Mouse (Mus musculus): ENCODE measurements around the gene Tmem232. TPM values are rescaled to one million over a fixed set of nuclear protein-coding genes. Genes with fewer than 3 reads are reported as not detected.
"Not testable (repeated sequence)": the region's sequence is repeated elsewhere in the genome, so short reads cannot be mapped to it uniquely, and the experiment has no call there.

Tmem232 gene
- total and polyA plus RNA-seq, 3 experiments = not detected

DNA sequence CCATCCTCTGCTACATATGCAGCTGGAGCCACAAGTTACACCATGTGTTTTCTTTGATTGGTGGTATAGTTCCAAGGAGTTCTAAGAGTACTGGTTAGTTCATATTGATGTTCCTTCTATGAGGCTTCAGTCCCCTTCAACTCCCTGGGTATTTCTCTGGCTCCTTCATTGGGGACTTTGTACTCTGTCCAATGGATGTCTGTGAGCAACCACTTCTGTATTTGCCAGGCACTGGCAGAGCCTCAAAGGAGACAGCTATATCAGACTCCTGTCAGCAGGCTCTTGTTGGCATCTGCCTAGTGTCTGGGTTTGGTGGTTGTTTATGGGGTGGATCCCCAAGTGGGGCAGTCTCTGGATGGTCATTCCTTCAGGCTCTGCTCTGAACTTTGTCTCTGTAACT lies 8.2 kb downstream of the Tmem232 start:
- not testable (repeated sequence) for DNase-seq

DNA sequence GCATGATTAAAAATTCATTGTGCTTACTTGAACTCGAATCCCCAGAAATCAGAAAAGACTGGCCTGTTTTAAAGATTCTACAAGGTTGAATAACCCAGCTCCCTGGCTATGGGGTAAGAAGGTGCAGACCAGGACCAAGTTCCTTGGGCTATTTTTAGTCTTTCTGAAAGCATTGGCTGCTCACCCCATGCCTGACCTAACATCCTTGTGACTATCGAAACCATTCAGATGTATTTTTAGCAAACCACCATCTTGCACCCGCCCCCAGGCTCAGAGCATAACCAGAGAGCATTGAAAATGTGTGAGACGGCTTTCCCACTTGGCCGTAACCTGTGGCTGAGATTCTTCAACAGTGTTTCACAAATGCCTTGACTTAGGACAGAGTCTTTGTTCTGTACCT lies 13.1 kb downstream of the Tmem232 start:
- DNase-seq = no peak

DNA sequence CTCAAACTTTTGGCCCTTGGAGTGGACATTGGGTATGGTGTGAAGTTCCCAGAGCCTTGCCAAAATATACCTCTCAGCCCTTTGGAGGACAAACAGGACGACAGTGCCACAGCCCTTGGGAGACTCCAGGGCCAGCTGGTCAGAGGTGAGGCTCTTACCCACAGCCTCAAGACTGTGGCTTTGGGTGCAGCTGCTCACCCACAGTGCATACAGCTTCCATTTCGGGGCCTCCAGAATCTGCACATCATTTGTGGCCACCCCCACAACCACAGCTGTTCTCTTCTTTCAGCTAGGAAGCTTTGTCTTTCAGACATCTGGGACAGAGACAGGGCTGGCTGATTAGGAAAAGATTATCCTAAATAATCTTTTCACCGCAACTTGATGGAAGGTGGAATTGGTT lies 27.1 kb downstream of the Tmem232 start:
- no peak for DNase-seq

DNA sequence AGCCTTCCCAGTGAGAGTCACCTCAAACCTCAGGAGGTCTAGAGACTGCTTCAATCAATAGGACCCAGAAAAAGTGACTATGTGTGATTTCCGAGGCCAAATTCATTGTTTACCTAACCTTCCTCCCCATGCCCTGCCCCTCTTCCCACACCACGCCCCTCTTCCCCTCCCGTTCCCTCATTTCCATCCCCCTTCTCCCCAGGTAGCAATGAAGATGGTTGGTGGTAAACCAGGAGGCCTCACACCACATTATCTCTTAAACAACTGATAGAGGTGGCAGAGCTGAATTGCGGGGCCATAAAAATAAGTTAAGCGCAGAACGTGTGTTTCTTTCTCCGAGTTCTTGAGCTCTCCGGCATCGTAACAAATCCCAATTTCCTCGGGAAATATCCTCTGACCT lies 55.9 kb downstream of the Tmem232 start:
- no peak for DNase-seq

DNA sequence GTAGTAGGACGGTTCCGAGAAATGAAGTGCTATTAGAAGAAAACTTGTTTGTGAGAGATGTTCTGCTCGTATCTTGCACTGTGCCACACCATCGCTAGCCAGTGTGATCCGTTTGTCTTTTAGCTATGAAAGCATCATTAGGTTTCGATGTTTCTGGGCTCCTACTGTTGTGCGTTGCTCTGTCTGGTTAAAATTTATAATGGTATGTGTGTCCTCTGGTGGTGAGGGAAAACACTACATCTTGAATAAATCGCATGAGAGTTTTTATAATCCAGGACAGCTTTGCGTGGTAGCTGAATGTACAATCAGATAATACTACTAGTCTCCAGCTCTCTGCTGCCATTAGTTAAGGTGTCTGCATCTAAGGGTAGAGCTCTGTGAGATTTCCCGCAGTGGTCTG lies 63.8 kb downstream of the Tmem232 start:
- no peak for DNase-seq

DNA sequence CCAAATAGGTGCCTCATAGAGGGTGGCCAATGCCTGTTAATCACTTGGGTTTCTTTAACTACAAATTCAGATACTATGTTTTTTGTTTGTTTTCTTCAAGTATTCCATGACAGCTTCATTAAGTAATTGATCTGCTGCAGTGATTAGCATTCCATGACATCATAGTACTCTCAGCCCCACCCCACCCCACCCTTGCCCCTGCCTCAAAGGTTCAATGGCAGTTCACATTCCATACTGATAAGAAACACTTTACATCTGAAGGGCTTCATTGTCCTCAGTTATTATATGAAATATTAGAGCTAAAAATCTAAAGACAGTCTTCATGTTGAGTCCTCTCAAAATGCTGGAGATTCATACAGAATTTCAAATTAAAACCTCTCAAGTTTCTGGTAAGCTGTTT lies 89.8 kb downstream of the Tmem232 start:
- DNase-seq = no peak

DNA sequence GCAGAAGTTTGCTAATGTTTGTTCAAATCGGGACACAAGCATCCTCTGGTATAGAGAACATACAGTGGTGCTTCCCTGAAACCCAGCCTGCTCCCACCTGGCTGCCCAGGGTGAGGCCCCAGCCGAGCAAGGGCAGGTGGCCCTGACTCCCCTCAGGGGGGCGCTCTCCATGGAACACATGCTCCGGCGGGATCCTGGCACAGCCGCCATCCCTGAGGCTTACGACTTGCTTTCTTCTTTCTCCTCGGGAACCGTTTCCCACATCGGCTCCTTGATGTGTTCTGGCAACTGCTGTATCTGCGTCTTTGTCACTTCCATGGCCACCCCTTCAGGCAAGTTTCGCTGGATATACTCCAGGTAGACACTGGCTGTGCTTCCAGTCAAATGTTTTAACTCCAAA lies 102.7 kb downstream of the Tmem232 start:
- DNase-seq = not testable (repeated sequence)

DNA sequence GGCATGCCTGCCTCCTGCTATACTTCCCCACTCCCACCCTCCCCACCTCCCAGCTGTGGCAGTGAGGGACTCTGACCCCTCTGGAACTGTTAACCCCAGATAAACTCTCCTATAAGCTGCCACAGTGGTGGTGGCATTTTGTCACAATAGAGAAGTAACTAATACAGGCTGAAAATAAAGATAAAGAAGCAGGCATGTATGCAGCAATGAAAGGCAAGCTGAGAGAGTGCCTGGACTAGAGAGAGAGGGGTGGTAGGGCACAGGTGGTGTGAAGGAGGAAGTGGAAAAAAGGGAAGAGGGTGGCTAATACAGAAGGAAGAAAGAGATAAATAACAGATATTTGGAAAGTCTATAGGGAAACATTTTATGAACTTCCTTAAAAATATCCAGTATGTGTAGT lies 121.5 kb downstream of the Tmem232 start:
- no peak for DNase-seq

DNA sequence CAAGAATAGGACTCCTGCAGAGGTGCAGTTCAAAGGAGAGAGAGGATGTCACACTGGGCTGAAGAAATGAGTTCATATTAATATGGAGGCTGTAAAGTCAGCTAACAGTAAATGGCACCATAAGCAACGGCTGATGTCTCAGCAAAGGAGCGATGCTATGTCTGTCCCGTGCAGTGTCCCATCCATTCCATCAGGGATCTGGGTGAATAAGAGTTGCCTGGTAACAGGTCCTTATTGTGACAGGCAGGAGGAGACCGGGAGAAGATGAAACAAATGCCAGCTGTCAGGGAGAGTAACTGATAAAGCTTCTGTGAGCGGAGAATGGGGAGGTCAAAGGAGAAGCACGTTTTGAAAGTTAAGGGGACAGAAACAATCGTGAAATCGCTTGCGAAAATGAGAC lies 135.3 kb downstream of the Tmem232 start:
- no peak for DNase-seq

DNA sequence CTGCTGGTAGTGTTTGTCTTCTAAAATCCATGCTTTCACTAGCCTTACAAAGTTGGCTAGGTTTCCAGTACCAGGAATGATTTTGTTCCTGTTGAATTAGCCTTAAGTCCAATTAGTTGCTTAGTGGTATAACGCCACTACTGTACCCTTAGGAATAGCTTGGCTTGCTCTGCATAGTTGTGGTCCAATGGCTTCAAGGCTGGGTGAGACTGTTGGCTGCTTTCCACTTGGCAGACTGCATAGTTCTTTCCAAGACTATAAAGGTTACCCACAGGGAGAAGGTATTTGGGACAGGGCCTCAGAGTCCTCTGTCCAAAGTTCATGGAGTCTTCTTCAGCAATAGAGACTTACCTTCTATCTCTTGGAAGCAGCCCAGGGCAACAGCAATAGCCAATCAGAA lies 139.7 kb downstream of the Tmem232 start:
- peak; percentile 49 for DNase-seq

DNA sequence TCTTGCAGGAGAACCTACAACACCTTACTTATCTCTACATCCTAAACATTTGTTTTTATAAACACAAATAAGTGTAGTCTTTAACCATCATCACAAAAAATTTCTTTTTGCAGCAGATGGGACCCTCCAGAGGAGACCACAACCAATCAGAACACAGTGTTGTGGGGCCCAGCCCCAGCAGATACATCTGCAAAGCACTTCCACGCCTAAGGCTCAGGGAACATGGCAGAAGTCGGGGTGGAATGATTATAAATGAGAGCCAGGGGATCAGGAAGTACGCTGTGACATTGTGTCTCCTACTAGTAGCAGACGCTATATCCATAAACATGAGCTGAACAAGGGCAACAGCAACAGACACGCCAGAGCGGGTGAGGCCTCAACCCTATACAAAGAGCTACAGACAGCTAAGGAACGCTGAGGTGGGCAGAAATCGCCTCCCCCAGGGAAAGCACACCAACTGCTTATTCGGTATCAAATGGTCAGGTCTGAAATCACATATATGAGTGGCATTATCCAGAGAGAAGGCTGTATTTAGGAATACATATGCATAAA lies 156.1 kb downstream of the Tmem232 start:
- no peak for DNase-seq

DNA sequence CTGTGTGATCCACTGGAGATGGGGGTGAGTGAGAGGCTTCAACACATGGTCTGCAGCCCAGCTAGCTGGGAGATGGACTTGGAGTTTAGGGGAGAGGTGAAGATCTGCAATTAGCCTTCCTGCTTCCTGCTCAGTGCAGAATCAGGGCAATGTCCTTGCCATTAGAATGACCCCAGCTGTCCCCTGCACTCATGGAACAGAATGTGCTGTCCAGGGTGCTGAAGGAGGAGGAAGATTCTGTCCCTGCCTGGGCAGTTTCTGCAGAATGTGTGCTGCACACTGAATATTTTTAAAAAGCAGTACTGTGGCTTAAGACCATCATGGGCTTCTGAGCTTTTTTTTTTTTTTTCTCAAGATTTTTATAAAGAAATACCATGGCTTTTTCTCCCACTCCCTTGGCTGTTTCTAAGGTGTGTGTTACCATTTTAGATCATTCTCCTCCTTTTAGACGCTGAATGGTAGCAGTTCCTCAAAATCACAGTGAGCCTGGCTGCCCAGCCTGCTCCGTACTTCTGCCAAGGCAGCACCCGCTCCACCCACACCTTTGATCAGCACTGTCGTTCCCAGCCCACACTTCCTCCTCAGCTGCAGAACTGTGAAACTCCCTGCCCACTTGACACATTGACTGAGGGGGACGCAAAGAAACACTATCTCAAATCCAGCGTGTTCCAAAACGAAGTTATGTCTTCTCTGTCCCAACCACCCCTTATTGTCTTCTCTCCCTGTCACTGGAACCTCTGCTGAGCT lies 170.4 kb downstream of the Tmem232 start:
- no peak for DNase-seq

DNA sequence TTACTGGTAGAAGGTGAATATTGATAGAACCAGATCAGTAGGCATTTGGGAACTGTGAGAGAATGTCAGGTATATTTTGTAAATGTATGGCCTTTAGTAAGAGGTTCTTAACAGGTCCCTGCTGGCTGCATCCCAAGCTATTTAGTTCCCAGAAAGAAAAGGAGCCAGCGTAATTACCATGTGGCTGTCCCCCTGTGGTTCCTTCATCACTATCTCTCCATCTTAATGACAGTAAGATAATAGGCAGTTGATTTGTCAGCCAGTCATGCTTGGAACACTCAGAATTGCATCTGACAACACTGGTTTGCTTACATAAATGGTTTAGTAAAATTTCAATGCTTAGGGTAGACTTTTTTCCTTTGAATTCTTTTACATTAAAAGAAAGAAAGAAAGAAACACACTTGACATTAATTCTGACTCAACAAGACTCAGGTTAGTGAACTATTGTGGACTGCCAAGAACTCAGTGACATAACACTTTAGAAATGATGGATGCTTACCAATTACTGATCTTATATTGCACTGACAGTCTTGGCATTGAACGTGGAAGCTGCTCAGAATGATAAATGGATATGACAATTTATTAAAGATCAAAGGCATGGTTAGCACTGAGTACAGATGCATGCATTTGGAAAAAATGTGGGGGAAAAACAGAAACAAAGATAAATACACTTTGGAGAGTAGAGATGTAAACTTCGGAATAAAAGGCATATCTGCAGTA lies 174.9 kb downstream of the Tmem232 start:
- DNase-seq = no peak

DNA sequence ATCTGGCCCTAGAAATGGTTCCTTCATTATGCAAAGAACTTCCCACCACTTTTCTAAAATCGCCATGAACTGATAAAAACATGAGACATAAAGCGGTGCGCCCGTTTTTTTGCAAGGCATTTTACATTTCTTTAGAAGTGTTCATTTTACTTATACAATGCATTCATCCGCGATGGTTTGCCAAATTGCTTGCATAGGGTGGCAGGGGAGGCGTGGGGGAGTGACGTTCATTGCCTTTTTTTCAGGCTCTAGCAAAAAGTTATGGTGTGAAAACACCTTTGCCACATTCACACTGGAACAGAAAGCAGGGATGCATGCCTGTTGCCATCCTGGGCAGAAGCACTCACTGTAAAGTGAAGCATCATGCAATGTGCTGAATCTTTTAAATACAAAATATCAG lies 188.7 kb downstream of the Tmem232 start:
- DNase-seq = no peak

DNA sequence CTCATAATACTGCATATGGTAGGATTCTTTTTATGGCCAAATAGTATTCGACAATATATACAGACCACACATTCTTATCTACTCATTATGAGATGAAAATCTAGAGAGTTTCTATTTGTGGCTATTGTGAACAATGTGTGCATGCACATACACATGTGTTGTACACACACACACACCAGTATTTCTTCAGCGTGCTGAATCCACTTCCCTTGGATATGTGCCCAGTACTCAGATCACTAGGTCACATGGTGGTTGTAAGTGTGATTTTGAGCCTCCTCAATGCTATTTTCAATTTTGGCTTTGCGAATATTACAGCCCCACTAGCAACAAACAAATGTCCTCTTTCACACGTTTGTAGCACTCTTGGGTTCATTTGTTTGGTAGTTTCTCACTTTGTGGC lies 200.6 kb downstream of the Tmem232 start:
- no peak for DNase-seq

DNA sequence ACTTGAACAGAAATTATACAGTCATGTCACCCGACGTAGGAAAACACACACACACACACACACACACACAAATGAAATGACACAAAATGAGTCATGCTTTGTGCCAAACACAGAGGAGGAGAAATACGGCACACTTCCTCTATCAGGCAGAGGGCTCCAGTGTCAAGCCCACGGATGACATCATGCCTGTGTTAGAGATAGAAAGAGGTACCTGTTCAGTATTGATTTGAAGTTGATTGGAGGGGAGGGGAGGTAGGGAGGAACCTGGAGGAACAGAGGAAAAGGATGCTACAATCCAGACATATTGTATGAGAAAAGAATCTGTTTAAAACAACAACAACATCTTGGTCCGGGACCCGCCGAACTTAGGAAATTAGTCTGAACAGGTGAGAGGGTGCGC lies 209.8 kb downstream of the Tmem232 start:
- DNase-seq = no peak

DNA sequence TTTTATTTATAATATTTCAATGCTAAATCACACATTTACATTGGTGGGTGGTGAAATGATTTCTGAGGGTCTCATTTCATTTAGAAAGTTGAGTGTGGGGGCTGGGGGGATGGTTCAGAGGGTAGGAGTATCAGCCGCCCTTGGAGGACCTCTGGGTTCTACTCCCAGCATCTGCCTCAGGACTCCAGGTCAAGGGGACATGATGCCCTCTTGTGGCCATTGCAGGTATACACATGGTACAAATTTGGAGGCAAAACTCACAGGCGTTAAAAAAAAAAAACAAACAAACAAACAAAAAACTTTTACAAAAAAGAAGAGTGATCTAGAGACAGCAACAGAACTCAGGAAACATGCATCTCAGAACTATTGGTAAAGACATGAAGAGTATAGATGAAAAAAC lies 215.3 kb downstream of the Tmem232 start:
- DNase-seq = peak; percentile 6

DNA sequence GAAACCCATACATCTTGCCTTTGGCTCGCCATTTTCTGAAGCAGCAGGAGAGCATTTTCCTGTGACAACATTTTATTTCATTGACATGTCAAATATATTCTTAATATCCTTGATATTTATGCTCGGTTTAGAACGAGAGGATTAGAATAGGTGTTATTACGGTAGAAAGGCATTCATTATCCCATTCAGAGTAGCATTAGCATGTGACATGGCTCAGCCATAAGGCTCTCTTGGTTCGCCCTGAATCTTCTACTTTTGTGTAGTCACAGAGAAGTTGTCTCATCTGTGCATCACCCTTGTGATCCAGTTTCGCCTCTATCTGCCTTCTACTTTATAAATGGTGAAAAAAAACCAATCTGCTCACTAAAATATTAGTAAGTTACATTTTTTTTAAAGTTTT lies 220.0 kb downstream of the Tmem232 start:
- DNase-seq = no peak

DNA sequence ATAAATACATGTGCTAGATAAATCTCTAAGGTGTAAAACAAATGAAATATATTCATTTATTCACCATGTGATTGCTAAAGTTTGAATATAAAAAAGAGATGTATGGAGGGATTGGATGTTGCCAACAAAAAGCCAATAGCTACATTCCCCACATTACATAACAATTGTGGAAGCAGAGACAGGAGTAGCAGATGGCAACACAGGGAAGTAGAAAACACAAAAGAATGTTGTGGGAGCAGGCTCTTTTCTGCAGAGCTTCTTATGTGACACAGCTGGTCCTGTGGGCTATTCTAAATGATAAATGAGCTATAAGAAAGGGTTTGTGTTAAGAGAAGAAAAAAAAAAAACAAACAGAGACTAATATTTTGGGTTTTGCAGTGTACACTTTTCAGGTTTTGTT lies 240.6 kb downstream of the Tmem232 start:
- no peak for DNase-seq

DNA sequence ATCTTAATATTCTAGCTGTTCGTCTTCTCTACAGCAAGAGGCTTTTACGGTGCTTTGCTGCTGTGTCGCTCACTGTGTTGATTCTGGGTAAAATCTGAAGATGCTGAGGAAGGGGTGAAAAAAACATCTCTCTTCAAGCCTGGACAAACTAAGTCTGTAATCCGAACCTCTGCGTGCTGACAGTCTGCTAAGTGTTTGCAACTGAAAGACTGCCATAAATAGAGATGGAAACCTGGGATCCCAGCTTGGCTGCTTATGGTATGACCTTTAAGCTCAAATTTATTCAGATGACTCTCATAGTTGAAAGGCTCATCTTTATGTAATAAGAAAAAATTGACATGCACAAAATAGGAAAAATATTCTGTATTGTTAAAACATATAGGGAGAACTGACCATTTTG lies 242.8 kb downstream of the Tmem232 start:
- no peak for DNase-seq

DNA sequence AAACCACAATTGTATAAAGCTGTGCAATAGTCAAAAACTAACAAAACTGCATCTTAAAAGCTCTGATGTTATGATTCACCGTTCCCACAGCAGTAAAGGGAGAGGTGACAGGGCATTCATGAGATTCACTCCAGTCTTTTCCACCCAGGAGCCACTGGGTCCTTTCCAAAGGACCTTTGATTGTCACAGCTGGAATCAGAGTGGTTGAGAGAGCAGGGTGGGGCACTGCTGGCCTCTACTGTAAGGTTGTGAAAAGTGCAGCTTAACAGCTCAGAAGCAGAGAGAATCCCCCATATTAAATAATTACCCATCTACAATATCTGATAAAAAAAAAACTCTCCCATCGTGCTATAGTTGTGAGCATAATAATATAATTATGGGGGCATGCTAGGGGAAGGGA lies 288.4 kb downstream of the Tmem232 start:
- DNase-seq = no peak

DNA sequence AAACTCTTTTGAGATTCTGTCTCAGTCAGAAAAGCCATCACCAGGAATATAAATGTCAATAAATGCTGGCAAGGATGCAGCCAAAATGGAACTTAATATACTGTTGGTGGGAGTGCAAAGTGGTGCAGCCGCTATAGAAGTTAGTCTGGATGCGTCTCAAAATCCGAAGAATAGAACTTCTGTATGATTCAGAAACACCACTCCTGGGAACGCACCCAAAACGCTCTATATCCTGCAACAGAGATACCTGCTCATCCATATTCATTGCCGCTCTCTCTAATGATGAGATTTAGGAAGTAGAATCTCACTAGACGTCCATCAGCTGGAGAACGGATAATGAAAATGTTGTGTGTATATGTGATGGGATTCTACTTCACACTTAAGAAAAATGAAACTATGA lies 290.3 kb downstream of the Tmem232 start:
- no peak for DNase-seq

DNA sequence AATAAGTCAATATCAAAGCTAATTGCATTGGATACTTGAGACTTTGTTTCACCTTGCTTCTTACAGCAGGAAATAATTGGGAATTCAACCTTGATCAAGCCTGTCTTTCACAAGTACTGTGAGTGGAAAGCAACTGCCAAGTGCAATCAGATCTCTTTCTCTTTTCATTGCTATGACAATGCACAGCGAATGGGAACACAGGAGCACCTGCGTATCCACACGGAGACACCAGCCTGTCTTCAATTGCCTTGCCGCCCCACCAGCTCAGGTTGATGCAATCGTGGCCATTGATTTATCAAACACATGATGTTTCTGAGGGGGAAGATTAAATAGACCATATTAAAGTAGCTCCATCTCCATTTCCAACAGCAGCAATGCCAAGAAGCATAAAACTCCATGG lies 296.9 kb downstream of the Tmem232 start:
- no peak for DNase-seq

All from adrenal gland, adult 2 months (tissue).